Mouse (Mus musculus) liver, embryonic 11.5 days (tissue): ENCODE measurements around the gene Zdhhc5. TPM values are rescaled to one million over a fixed set of nuclear protein-coding genes. Genes with fewer than 3 reads are reported as not detected.
"Not testable (repeated sequence)": the region's sequence is repeated elsewhere in the genome, so short reads cannot be mapped to it uniquely, and the experiment has no call there.

Source experiments
- ATAC-seq: fragments of 200-750 bp; cut with Nextera tagmentation; replicated peaks from 2 replicates; pipeline ENCODE4 v1.8.0; 2017; ENCODE audit warnings: moderate number of reproducible peaks, mild to moderate bottlenecking, moderate TSS enrichment, moderate library complexity; ENCODE audit not compliant: low FRiP score
- DNase-seq: peaks from one replicate; pipeline ENCODE4 v3.0.0-alpha.2; 2017; ENCODE audit warnings: low spot score
- H3K27ac ChIP-seq: fragments of 300-500 bp; sonication (generic); 2 replicates; pipeline ENCODE4 v1.5.1; 2014; ENCODE audit warnings: mild to moderate bottlenecking, low read depth, low read length, control low read depth
- H3K27me3 ChIP-seq: fragments of 300-500 bp; sonication (generic); replicated peaks from 2 replicates; pipeline ENCODE4 v1.6.1; 2014; ENCODE audit warnings: low read length, mixed read lengths; ENCODE audit not compliant: control insufficient read depth, insufficient read depth
- H3K36me3 ChIP-seq: fragments of 300-500 bp; sonication (generic); 2 replicates; pipeline ENCODE4 v1.6.1; 2014; ENCODE audit warnings: mild to moderate bottlenecking, low read length, moderate library complexity, mixed read lengths; ENCODE audit not compliant: control insufficient read depth, insufficient read depth
- H3K4me1 ChIP-seq: fragments of 300-500 bp; sonication (generic); replicated peaks from 2 replicates; pipeline ENCODE4 v1.6.1; 2014; ENCODE audit warnings: low read length, mixed read lengths; ENCODE audit not compliant: control insufficient read depth, insufficient read depth
- H3K4me2 ChIP-seq: fragments of 300-500 bp; sonication (generic); 2 replicates; pipeline ENCODE4 v1.6.1; 2014; ENCODE audit warnings: mild to moderate bottlenecking, control low read depth, moderate library complexity
- H3K4me3 ChIP-seq: fragments of 300-500 bp; sonication (generic); 2 replicates; pipeline ENCODE4 v1.5.1; 2014; ENCODE audit warnings: low read depth, low read length, control low read depth
- H3K9ac ChIP-seq: fragments of 300-500 bp; sonication (generic); 2 replicates; pipeline ENCODE4 v1.6.1; 2014; ENCODE audit warnings: low read depth, low read length, control low read depth
- H3K9me3 ChIP-seq: fragments of 300-500 bp; sonication (generic); 2 replicates; pipeline ENCODE4 v1.6.1; 2016; ENCODE audit warnings: low read length, inconsistent platforms, mixed read lengths; ENCODE audit not compliant: control insufficient read depth
- WGBS: fragments of 180-500 bp; shearing (Covaris S2); extraction: QIAGEN DNeasy Blood & Tissue Kit; methylation state at CpG from one replicate; pipeline ENCODE4 v1.1.7; 2014; 5-methylcytosine and 5-hydroxymethylcytosine counted together
- polyA plus RNA-seq: library from polyadenylated mRNA; unstranded; fragments of >200 nt; fragmentation: Nextera tagmentation; extraction: Ambion mirVana; gene quantifications from 2 replicates; pipeline ENCODE4 v1.2.1, GENCODE M21; 2014

Gene Zdhhc5
- polyA plus RNA-seq, 1 experiment from 2014 or later: 26.5 TPM

DNA sequence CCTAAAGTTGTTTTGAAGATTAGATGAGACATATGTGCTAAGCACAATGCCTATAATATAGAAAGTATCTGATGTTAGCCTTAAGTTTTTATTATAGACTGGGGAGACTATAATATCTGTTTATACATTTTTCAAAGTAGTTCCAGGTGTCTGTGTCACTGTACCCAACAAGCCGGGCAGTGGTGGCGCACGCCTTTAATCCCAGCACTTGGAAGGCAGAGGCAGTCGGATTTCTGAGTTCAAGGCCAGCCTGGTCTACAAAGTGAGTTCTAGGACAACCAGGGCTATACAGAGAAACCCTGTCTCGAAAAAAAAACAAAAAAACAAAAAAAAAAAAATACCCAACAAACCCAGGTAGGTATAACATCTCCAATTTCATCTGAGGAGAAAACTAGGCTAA is 13.2 kb upstream of the Zdhhc5 start:
- WGBS: 82% methylated on average over 5 of the region's 5 CpGs
- H3K4me1 ChIP-seq: peaks cover 12% of the 10 kb centered on the region
- ATAC-seq, H3K27ac ChIP-seq, H3K9ac ChIP-seq, DNase-seq, H3K4me3 ChIP-seq, H3K9me3 ChIP-seq, H3K27me3 ChIP-seq: not testable (repeated sequence)
- peaks cover 13% of the 10 kb centered on the region for H3K36me3 ChIP-seq
- peak overlapping the region; percentile 73; the same call in 1 of the 2 replicates for H3K4me2 ChIP-seq

- peaks cover 12% of the 10 kb centered on the region for H3K4me1 ChIP-seq
- under 1% methylated on average over 39 of the region's 39 CpGs for WGBS
These were observed 12.3 kb upstream of the Zdhhc5 start, which contains the start of gene Clp1 for GRCm38 (mm10) chr2:84727172-84727858. Gene Clp1 (minus strand): TSS chr2:84727350.

DNA sequence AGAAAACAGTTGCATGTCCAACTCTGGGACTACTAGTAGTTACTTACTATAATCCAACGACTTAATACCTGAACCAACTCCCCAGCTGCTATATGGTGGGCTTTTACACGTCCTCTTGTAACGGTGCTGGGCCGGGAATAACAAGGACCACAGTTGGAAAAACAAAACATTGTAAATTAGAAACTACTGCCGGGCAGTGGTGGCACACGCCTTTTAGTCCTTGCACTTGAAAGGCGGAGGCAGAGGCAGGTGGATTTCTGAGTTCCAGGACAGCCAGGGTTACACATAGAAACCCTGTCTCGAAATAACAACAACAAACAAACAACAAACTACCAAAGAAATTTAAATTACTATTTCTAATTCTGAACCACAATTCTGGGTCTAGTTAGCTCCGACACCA is 11.7 kb upstream of the Zdhhc5 start:
- no peak for ATAC-seq
- no peaks in the 10 kb centered on the region for H3K9me3 ChIP-seq

More at GRCm38 (mm10) chr2:84727172-84727858, 12.3 kb upstream of the Zdhhc5 start, which contains the start of gene Clp1:
- Histone ChIP-seq H3K4me2 (peak within 1 kb of the TSS; percentile 88), H3K27ac (peak within 1 kb of the TSS; percentile 64), H3K9ac (peak within 1 kb of the TSS; percentile 65), H3K4me3 (peak within 1 kb of the TSS; percentile 73), H3K27me3 (no peaks in the 10 kb centered on the region), H3K9me3 (no peaks in the 10 kb centered on the region), H3K36me3 (peaks cover 13% of the 10 kb centered on the region)
- ATAC-seq (peak; percentile 94), DNase-seq (peak; percentile 95)

DNA sequence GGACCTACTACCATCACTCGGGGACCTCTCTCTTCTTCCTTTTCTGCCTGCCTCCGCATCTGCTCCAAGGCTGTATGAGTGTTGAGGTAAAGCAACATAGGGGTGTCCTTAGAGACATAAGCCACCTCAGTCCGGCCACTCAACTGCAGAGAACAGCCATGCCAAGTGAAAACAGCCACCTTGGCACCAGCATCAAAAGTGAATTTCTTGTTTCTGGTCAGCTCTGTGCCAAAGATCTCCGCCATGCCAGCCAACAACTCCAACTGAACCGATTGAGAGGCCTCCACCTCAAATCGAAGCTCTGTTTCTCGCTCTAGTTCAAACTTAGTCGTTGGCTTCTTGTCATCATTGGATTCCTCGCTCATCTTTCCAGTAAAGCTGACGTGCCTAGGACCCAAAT is 10.8 kb upstream of the Zdhhc5 start:
- Histone ChIP-seq H3K9ac (no peak overlapping the region; the same call in 1 of the 2 replicates), H3K27ac (no peak overlapping the region), H3K36me3 (peaks cover 13% of the 10 kb centered on the region), H3K4me1 (peaks cover 19% of the 10 kb centered on the region), H3K4me3 (peak overlapping the region; percentile 73), H3K4me2 (peak overlapping the region; percentile 88), H3K27me3 (no peaks in the 10 kb centered on the region), H3K9me3 (no peaks in the 10 kb centered on the region)
- WGBS: 90% methylated on average over 10 of the region's 10 CpGs
- DNase-seq (no peak), ATAC-seq (no peak)

More for the DNA sequence above, 11.7 kb upstream of the Zdhhc5 start:
- peak overlapping the region; percentile 73 for H3K4me3 ChIP-seq
- H3K36me3 ChIP-seq: peaks cover 13% of the 10 kb centered on the region
- peak overlapping the region; percentile 88 for H3K4me2 ChIP-seq
- peak; percentile 31 for DNase-seq
- 3% methylated on average over 9 of the region's 9 CpGs for WGBS
- H3K27ac ChIP-seq: no peak overlapping the region; the same call in 1 of the 2 replicates
- H3K9ac ChIP-seq: peak overlapping the region; percentile 65
- H3K27me3 ChIP-seq: no peaks in the 10 kb centered on the region
- peaks cover 12% of the 10 kb centered on the region for H3K4me1 ChIP-seq

- Histone ChIP-seq H3K9ac (no peak overlapping the region), H3K4me1 (peaks cover 19% of the 10 kb centered on the region), H3K9me3 (no peaks in the 10 kb centered on the region), H3K27me3 (no peaks in the 10 kb centered on the region), H3K27ac (no peak overlapping the region), H3K4me3 (no peak overlapping the region), H3K4me2 (no peak overlapping the region), H3K36me3 (peaks cover 13% of the 10 kb centered on the region)
- 91% methylated on average over 14 of the region's 14 CpGs for WGBS
- DNase-seq (no peak), ATAC-seq (no peak)
These were observed 8.9 kb upstream of the Zdhhc5 start for GRCm38 (mm10) chr2:84723856-84724255.

DNA sequence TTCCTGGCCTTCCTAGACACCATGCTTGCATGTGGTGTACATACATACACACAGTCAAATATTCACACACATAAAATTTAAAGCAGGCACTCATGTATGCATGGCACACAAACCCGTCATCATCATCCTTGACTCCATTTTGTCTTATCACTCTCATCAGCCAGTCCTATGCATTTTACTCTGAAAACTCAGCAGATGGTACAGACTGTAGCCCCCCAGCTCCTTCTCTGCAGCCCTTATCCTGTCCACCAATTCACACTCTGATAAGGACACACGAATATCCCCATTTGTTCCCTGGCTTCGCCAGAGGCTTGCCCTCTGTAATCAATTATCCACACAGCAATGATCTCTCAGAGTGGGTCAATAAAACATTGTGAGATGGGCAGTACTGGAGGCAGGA is 6.2 kb upstream of the Zdhhc5 start:
- Histone ChIP-seq H3K4me1 (peaks cover 19% of the 10 kb centered on the region), H3K9me3 (no peaks in the 10 kb centered on the region), H3K27me3 (no peaks in the 10 kb centered on the region), H3K27ac (no peak overlapping the region), H3K4me2 (no peak overlapping the region), H3K9ac (no peak overlapping the region), H3K4me3 (no peak overlapping the region), H3K36me3 (peaks cover 13% of the 10 kb centered on the region)
- ATAC-seq: peak; percentile 51
- no peak for DNase-seq
- 58% methylated on average over 3 of the region's 3 CpGs for WGBS

DNA sequence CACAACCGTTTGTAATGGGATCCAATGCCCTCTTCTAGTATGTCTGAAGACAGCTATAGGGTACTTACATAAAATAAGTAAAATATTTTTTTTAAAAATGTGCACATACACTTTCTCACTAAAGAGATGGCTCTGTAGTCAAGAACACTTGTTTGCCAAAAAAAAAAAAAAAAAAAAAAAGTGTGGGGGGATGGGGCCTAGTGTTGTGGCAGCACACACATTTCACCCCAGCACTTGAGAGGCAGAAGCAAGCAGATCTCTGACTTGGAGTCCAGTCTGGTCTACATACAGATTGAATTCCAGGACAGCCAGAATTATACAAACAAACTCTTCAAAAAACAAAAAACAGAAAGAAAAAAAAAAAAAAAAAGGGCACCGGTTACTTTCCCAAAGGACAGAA is 5.7 kb upstream of the Zdhhc5 start:
- Histone ChIP-seq H3K4me3 (no peak overlapping the region), H3K4me2 (no peak overlapping the region), H3K27ac (no peak overlapping the region), H3K9me3 (no peaks in the 10 kb centered on the region), H3K27me3 (no peaks in the 10 kb centered on the region), H3K36me3 (peaks cover 12% of the 10 kb centered on the region), H3K4me1 (peaks cover 14% of the 10 kb centered on the region), H3K9ac (no peak overlapping the region)
- ATAC-seq (no peak), DNase-seq (no peak)
- WGBS: 97% methylated on average over 2 of the region's 2 CpGs

DNA sequence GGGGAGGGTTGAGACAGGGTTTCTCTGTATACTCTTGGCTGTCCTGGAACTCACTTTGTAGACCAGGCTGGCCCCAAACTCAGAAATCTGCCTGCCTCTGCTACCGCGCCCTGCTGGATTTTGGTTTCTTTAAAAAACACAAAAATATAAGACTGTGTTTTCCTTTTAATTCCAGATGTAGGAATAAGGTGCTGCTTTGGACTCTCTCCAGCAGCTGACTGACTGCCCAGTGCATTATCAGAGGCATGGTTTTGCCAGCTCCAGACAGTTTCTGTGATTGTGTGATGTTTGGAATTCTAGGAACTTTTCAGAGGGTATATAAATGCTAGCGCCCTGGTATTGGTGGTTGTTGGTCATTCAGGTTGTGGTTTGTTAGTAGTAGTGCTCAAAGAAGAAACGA is 2.4 kb upstream of the Zdhhc5 start:
- ATAC-seq (no peak), DNase-seq (no peak)
- H3K4me2 ChIP-seq: no peak overlapping the region
- no peak overlapping the region for H3K4me3 ChIP-seq
- WGBS: 91% methylated on average over 4 of the region's 4 CpGs
- H3K27me3 ChIP-seq: no peaks in the 10 kb centered on the region
- peak overlapping the region; percentile 13; the same call in 1 of the 2 replicates for H3K27ac ChIP-seq
- H3K9ac ChIP-seq: no peak overlapping the region
- peaks cover 21% of the 10 kb centered on the region for H3K4me1 ChIP-seq
- H3K9me3 ChIP-seq: no peaks in the 10 kb centered on the region
- H3K36me3 ChIP-seq: no peaks in the 10 kb centered on the region
